Mouse (Mus musculus) liver, embryonic 18 days (tissue): ENCODE results near the gene Gpr161. TPM values are rescaled to one million over a fixed set of nuclear protein-coding genes. Genes with fewer than 3 reads are reported as not detected.

Source experiments
- polyA plus RNA-seq: library from polyadenylated mRNA; depleted of rRNA; stranded (reverse); fragments of >200 nt; gene quantifications from 2 replicates; pipeline ENCODE4 v1.2.3, GENCODE M21; 2012; rRNA removed

Gene Gpr161
- polyA plus RNA-seq = 0.08 and 0.12 TPM in 2 replicates

GRCm38 (mm10) chr1:165295489-165295888 is at the start of gene Gpr161:
Gene Gpr161, plus strand, starts transcription at chr1:165295789.

Other genes starting within 250 kb of the Gpr161 start
- gene Tbx19, start 135.0 kb upstream of the Gpr161 start, polyA plus RNA-seq = 0.06 and 0.08 TPM in 2 replicates
- gene Sft2d2, start 101.4 kb upstream of the Gpr161 start, polyA plus RNA-seq = 10.1 and 10.5 TPM in 2 replicates
- gene Tiprl, start 58.8 kb upstream of the Gpr161 start, polyA plus RNA-seq = 12.8 and 13.2 TPM in 2 replicates
- 27.3 and 28.7 TPM in 2 replicates for gene Dcaf6, start 164.7 kb downstream of the Gpr161 start, polyA plus RNA-seq
- 144 and 187 TPM in 2 replicates for gene Mpc2, start 164.8 kb downstream of the Gpr161 start, polyA plus RNA-seq
- gene Adcy10, start 189.4 kb downstream of the Gpr161 start, polyA plus RNA-seq = 0.07 and 0.21 TPM in 2 replicates